Mouse (Mus musculus) WW6 (cell line): ENCODE data around the gene Pappa2.

ENCODE experiments used
- DNase-seq: peaks from one replicate; pipeline ENCODE4 v3.0.0-alpha.2; 2013; ENCODE audit warnings: low read depth, low spot score

The Pappa2 gene

GRCm38 (mm10) chr1:158910661-158911060, 69.6 kb downstream of the Pappa2 start:
- no peak for DNase-seq

GRCm38 (mm10) chr1:158897339-158897738, 83.0 kb downstream of the Pappa2 start:
- no peak for DNase-seq

DNA sequence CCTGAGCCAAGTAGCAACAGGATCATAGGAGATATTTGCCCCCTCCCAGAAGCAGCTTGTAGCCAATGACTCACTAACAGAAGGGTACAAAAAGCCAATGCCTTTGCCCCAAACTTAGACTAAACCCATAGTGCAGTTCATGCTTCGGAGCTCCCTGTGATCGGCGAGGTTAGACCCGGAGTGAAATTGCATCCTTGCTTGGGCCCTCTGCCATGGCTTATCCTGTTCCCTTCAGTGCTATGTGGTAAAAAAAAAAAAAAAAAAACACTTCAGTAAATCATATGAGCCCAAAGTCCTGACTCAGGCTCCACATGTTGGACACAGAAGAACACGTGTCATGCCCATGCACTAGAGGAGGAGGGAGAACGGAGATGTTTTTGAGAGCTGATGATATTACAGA, 85.8 kb downstream of the Pappa2 start:
- no peak for DNase-seq

- DNase-seq = no peak
Observed at GRCm38 (mm10) chr1:158875487-158875886, 104.8 kb downstream of the Pappa2 start.

DNA sequence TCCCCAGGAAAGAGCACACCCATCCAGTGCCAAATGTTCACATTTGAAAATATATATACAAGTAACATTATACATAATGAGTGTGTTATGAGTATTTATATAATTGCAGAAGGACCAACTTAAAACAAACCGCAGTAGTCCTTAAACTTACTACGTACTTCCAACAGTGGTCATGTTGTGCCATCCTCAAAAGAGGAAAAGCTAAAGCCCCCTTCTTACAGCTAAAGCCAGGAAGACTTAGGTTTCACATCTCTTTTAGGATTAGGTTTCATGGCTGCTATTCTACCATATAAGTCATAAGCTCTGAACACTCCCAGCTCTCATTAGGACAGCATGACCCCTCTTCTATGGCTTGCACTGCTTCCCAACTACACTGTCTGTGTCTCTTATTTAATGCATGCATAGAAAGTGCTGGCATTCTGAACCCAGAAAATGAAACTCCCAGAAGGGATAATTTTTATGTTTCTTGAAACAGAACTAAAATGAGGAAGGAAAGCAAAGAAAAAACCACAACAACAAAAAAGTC, 105.7 kb downstream of the Pappa2 start:
- DNase-seq = no peak

DNA sequence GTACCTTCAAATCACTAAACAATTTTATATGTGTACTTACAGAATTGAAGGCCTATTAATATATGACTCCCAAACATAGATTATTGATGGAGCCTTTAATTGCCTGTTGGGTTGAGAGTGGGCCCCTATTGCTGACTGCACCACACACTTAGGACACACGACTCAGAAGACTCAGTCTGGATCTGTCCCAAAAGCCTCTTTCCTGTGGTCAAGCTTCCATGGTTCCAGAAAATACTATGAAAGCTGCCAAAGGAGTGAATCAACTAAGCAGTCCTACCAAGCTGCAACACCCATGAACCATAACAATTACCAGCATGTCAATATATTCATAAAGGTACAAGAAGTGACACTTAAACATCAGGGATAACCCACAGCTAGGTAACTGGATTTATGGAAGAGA, 106.7 kb downstream of the Pappa2 start:
- DNase-seq = no peak

GRCm38 (mm10) chr1:158871401-158871800, 108.9 kb downstream of the Pappa2 start:
- no peak for DNase-seq

- no peak for DNase-seq
Observed at GRCm38 (mm10) chr1:158860190-158860589, 120.1 kb downstream of the Pappa2 start.

DNA sequence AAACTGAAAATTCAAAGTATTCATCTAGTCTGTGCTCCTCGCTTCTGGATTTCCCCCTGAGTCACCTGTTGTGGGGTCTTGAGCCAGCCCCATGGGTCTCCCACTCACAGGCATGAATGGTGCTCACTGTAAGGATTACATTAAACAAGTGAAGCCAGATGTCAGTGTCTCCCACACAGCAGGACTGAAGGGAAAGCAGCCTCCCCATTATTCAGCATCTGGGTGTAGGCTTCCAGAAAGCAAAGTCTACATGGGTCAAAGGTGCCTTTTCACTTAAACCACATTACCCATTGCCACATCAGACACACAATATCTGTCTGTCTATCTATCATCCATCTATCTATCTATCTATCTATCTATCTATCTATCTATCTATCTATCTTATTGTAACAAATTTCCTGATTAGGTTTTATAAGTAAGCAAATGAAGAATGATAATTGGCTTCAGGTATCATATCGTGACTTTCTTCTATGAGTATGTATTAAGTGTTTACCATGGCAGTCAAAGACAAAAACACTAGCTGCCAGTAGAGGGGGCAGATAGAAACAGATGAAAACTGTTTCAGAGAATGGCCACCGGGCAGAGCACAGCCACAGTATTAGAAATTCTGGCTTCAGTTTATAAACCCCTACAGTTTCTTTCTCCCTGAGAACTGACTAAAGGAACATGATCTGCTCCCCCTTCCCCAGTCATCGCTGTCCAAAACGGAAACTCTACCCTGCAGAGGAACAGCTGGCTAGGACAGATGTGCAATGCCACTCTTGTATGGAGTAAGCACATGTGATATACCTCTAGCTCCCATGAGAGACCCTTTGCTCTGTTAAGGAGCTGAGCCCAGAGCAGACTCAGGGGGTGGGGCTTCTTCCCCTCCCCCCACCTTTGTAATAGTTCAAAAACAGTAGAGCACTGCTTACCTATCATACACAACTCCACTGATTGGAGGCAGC, 126.1 kb downstream of the Pappa2 start:
- DNase-seq = no peak

GRCm38 (mm10) chr1:158852836-158853567, 127.3 kb downstream of the Pappa2 start:
- no peak for DNase-seq

GRCm38 (mm10) chr1:158850459-158850858, 129.8 kb downstream of the Pappa2 start:
- DNase-seq = no peak

- DNase-seq = no peak
Observed at GRCm38 (mm10) chr1:158844604-158845003, 135.7 kb downstream of the Pappa2 start.

DNA sequence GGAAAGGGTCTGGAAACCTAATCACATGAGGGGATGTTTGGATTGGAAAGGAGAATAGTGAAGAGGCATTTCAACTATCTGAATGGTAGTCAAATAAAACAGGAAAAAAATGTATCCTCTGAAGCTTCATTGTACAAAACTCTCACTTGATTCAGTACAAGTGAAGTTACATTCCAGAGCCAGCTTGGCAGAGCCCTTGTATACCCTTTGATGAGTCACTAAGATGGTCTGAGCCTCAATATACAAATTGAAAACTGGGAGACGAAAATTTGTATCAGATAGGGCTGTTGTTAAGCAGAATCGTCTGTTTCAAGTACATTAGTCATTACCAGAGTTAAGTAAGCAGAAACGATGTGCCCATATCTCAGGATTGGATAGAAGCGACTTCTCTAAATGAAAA, 143.1 kb downstream of the Pappa2 start:
- DNase-seq = no peak

DNA sequence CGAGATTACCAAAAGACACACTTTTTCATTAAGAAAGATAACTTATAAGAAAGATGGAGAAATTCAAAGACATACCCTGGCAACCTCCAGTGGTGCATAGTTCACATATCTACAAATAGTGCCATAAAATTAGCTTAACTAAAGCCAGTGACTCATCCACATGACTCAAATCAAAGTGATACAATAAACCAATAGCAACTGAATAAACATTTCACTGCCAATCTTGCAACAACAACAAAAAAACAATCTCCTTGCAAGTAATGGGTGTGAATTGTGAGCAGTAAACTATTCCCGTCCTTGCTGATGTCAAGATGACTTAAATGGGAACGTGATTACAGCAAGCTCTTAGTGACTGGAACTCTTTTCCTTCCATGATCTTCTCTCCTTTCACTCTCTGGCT, 150.1 kb downstream of the Pappa2 start:
- DNase-seq = no peak

- DNase-seq = no peak
Observed at GRCm38 (mm10) chr1:158827931-158828330, 152.4 kb downstream of the Pappa2 start.

DNA sequence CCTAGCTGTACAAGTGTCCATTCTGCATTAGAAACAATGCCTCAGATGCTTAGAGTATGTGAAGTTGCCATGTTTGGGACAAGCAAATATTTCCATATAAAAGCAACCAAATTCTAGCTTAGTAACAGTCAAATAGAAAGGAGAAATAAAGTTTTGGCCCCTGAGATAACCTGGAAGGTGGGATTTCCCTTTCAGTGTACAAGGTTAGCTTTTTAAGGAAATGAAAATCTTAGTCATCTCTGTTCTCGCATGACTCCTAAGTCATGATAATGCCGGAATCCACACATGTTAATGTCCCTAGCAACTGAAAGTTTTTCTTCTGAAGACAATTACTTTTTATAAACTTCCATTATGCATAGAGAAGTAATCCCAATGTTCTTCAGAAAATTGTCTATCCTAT, 160.6 kb downstream of the Pappa2 start:
- no peak for DNase-seq

DNA sequence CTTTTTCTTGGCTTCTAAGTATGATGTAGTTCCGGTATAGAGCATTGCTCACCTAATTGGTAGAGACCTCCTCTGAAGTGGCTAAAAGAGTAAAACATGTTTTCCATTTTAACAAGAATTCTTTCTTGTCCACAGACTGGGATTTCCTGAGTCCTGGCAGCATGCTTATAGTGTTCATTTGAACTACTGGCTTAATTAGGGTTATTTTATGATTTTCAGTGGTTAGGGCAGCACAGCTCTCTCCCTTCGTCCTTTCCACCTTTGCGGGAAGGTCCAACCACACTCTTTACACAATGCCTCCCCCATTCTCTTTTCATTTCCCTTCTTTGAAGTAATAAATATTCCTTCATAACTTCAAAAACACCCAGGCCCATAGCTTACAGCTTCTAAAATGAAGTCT, 163.8 kb downstream of the Pappa2 start:
- no peak for DNase-seq

- DNase-seq = no peak
Observed at GRCm38 (mm10) chr1:158811887-158812286, 168.4 kb downstream of the Pappa2 start.

DNA sequence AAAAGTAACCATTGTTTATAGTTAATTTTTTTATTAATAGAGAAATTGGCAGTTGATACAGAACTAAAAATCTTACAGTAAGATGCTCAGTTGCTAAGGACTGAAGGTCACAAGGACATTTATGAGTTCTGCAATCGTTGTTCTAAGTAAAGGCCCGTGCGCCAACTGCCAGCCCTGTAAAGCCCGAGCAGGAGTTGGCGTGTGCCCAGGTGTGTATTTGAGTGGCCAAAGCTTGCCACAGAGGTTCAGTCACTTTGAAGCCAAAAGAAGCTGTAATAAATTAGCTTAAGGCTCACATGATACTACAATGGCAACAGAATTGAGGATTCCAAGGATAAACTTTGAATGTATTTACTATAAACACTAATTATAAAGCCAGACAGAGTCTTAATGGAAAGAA, 204.8 kb downstream of the Pappa2 start:
- DNase-seq = no peak

GRCm38 (mm10) chr1:158773102-158773501, 207.2 kb downstream of the Pappa2 start:
- no peak for DNase-seq

GRCm38 (mm10) chr1:158770756-158771155, 209.5 kb downstream of the Pappa2 start:
- DNase-seq = no peak

- DNase-seq = no peak
Observed at GRCm38 (mm10) chr1:158770036-158770655, 210.1 kb downstream of the Pappa2 start.
